ENCODE assay signal across 13 mouse cellular contexts in the genomic region with DNA sequence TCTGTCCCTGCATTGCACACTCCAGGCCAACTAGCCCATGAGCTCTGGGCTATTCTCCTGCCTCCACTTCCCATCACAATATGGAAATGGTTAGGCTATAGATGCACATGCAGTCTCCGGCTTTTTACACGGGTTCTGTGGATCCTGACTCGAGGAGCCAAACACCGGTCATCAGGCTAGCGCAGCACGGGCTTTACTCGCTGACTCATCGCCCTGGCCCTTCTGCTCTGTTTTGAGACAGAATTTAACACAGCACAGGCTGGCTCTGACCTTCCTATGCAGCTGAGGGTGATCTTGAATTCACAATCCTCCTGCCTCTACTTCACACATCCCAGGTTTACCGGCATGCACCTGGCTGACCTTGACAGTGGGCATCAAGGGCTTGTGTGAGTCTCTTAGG.
"Had no signal": no experiment of that assay in that cellular context is flagged by ENCODE, and none has a peak within 500 bp of the region (broad histone marks: within the 10 kb centered on the region; RNA-seq: fewer than 3 reads in every experiment).

No protein-coding gene starts in this region.

- H3K4me2 ChIP-seq: limb, embryonic 12.5 days; midbrain, embryonic 12.5 days; neural tube, embryonic 13.5 days had no signal

- H3K4me1 ChIP-seq: neural tube, embryonic 13.5 days had no signal

- H3K36me3 ChIP-seq: limb, embryonic 12.5 days; midbrain, embryonic 12.5 days; neural tube, embryonic 13.5 days had no signal

- H3K9ac ChIP-seq: limb, embryonic 12.5 days; liver, embryonic 14.5 days; midbrain, embryonic 12.5 days; neural tube, embryonic 13.5 days had no signal

- ATAC-seq: midbrain, embryonic 16.5 days had no signal

- H3K27ac ChIP-seq: layer of hippocampus, adult 2 months; limb, embryonic 12.5 days; liver, embryonic 14.5 days; midbrain, embryonic 12.5 days; neural tube, embryonic 13.5 days had no signal

- H3K4me3 ChIP-seq: layer of hippocampus, adult 2 months; limb, embryonic 12.5 days; midbrain, embryonic 12.5 days; neural tube, embryonic 13.5 days had no signal

- DNase-seq: kidney, adult 11 months; kidney, postnatal 36 days; lung, adult 18-20 months; right cerebral cortex, adult 18-20 months; right cerebral cortex, postnatal 25 days; thymus, adult 2 months; thymus, postnatal 25 days had no signal

- H3K9me3 ChIP-seq: limb, embryonic 12.5 days; midbrain, embryonic 12.5 days; neural tube, embryonic 13.5 days had no signal
